ENCODE assay signal across 8 mouse cellular contexts in genomic region chr11:74770595-74771207, GRCm38 (mm10). TPM values are rescaled to one million over a fixed set of nuclear protein-coding genes. Genes with fewer than 3 reads are reported as not detected.
DNase-seq lines count a peak whose midpoint lies in the region; ATAC-seq lines count a peak whose summit lies in the region.

TSS of gene Mettl16 (plus strand) at chr11:74770830.

- peak; percentile 95 for ATAC-seq in megakaryocyte progenitor cell, adult 5-6 weeks (replicated peaks; ENCODE audit: poor library complexity)

- peak; percentile 97 for DNase-seq in adipocyte (ENCODE audit: low spot score)
- DNase-seq in embryo, embryonic 10 days (ENCODE audit: low spot score), result peak; percentile 99
- DNase-seq in gastrocnemius, postnatal 10 days, result peak; percentile 85
- DNase-seq in induced T-regulatory cell, adult 2 months (ENCODE audit: low read depth), result peak; percentile 99
- DNase-seq in left cerebral cortex, adult 9 months (ENCODE audit: low spot score in 2 of 2), result peak; percentile 90 to 97
- peak; percentile 93 for DNase-seq in right cerebral cortex, postnatal 14 days
- peak; percentile 90 to 93 for DNase-seq in urinary bladder, postnatal 36 days (ENCODE audit: low spot score in 2 of 2)

RNA-seq across cellular contexts. Expression of gene Mettl16, which starts in this region (rescaled TPM):
- 10 to 100 TPM in 1 of 2 experiments, 1 to 10 TPM in 1; 9.1 to 11.7 TPM for total RNA-seq in gastrocnemius, postnatal 10 days (2021)
- 13.9 and 14.3 TPM in 2 replicates for total RNA-seq in megakaryocyte progenitor cell, adult 5-6 weeks (2015)
- 36.2 and 45.6 TPM in 2 replicates for total RNA-seq in megakaryocyte progenitor cell, adult 5-6 weeks (2017)

Comparison
In these comparisons a context has a peak if more than half of its experiments do, and no peak if none do; other contexts are left out.
1. Peak in every context shown above with its lines: DNase-seq and ATAC-seq.